Mouse (Mus musculus) heart, embryonic 13.5 days (tissue): ENCODE data around the gene Tmem203. TPM values are rescaled to one million over a fixed set of nuclear protein-coding genes. Genes with fewer than 3 reads are reported as not detected.
A peak's percentile ranks its signal among the peaks of the same experiment; 100 is the strongest.

ENCODE experiments used
- ATAC-seq: fragments of 200-750 bp; cut with Nextera tagmentation; 2 replicates; pipeline ENCODE4 v1.8.0; 2017; ENCODE audit warnings: moderate TSS enrichment; ENCODE audit not compliant: insufficient number of reproducible peaks, low FRiP score, low TSS enrichment; ENCODE audit errors: extremely low read depth
- H3K27ac ChIP-seq: fragments of 300-500 bp; sonication (generic); replicated peaks from 2 replicates; pipeline ENCODE4 v1.5.1; 2015; ENCODE audit warnings: moderate library complexity, mild to moderate bottlenecking, inconsistent platforms
- H3K27me3 ChIP-seq: fragments of 300-500 bp; sonication (generic); replicated peaks from 2 replicates; pipeline ENCODE4 v1.6.1; 2015; ENCODE audit warnings: mild to moderate bottlenecking, inconsistent platforms
- H3K36me3 ChIP-seq: fragments of 300-500 bp; sonication (generic); 2 replicates; pipeline ENCODE4 v1.6.1; 2015; ENCODE audit warnings: mild to moderate bottlenecking, inconsistent platforms
- H3K4me1 ChIP-seq: fragments of 300-500 bp; sonication (generic); 2 replicates; pipeline ENCODE4 v1.6.1; 2015; ENCODE audit warnings: inconsistent platforms
- H3K4me2 ChIP-seq: fragments of 300-500 bp; sonication (generic); 2 replicates; pipeline ENCODE4 v1.6.1; 2015; ENCODE audit warnings: inconsistent platforms, mild to moderate bottlenecking, moderate library complexity
- H3K4me3 ChIP-seq: fragments of 300-500 bp; sonication (generic); 2 replicates; pipeline ENCODE4 v1.5.1; 2015; ENCODE audit warnings: moderate library complexity, mild to moderate bottlenecking, inconsistent platforms
- H3K9ac ChIP-seq: fragments of 300-500 bp; sonication (generic); 2 replicates; pipeline ENCODE4 v1.6.1; 2015; ENCODE audit warnings: inconsistent platforms, mild to moderate bottlenecking, moderate library complexity
- H3K9me3 ChIP-seq: fragments of 300-500 bp; sonication (generic); 2 replicates; pipeline ENCODE4 v1.6.1; 2016; ENCODE audit warnings: inconsistent platforms
- WGBS: fragments of 180-500 bp; shearing (Covaris S2); methylation state at CpG from one replicate; pipeline ENCODE4 v1.1.7; 2015; ENCODE audit warnings: mixed read lengths; 5-methylcytosine and 5-hydroxymethylcytosine counted together
- polyA plus RNA-seq: library from polyadenylated mRNA; unstranded; fragments of >200 nt; fragmentation: Nextera tagmentation; extraction: Ambion mirVana; gene quantifications from 2 replicates; pipeline ENCODE4 v1.2.1, GENCODE M21; 2015

Gene Tmem203
- polyA plus RNA-seq, 1 experiment from 2014 or later: 15.5 TPM

- Histone ChIP-seq H3K27ac (no peak overlapping the region), H3K4me1 (no peaks in the 10 kb centered on the region), H3K9me3 (no peaks in the 10 kb centered on the region), H3K27me3 (peaks cover 84% of the 10 kb centered on the region), H3K36me3 (no peaks in the 10 kb centered on the region), H3K4me2 (no peak overlapping the region), H3K4me3 (no peak overlapping the region), H3K9ac (no peak overlapping the region)
- no peak for ATAC-seq
- 58% methylated on average over 5 of the region's 5 CpGs for WGBS
These were observed 20.6 kb upstream of the Tmem203 start for GRCm38 (mm10) chr2:25234551-25235220.

DNA sequence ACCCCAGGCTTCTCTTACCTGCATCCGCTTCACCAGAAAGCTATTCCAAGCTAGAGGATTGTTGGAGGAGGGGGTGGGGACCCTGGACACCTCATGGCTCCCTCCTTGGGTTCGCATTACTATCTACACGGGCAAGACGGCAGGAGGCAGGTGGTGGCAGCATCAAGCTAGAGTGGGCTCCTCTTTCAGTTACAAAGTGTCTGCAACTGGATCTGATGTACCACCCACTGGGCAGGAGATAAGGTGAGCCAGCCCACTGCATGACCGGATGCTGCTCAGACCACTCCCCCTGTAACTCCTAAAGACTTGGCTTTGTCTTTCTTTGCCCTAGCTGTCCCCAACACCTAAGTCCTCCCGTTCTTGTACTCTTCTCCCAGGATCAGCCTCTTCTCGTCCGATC, 18.6 kb upstream of the Tmem203 start, which contains the start of gene Rnf224:
Gene Rnf224 (minus strand): TSS at position 174 of the 400 bp plus-strand sequence.
- H3K36me3 ChIP-seq: no peaks in the 10 kb centered on the region
- no peak within 1 kb of the TSS for H3K4me2 ChIP-seq
- no peak for ATAC-seq
- no peak within 1 kb of the TSS for H3K4me3 ChIP-seq
- peaks cover 13% of the 10 kb centered on the region for H3K4me1 ChIP-seq
- WGBS: 14% methylated on average over 8 of the region's 8 CpGs
- peaks cover 75% of the 10 kb centered on the region for H3K27me3 ChIP-seq
- H3K9ac ChIP-seq: no peak within 1 kb of the TSS
- no peaks in the 10 kb centered on the region for H3K9me3 ChIP-seq
- no peak within 1 kb of the TSS for H3K27ac ChIP-seq

DNA sequence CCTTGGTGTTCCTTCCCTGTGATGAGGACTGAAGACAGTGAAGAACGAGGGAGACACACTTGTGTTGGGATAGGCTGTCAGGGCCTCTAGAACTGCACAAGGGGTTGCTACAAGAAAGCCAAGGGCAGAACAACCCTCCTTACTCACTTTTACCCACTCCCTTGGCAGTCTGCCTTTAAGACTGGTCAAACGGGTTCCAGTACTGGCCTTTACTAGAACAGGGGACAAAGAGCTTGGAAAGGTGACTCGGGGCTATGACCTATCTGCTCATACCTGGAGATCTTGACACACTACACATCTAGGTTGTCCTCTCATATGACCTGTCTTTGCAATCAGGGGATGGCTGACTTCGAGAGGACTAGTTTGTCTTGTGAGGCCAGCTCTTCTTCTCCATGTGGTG, 17.7 kb upstream of the Tmem203 start:
- ATAC-seq: no peak
- WGBS: 62% methylated on average over 4 of the region's 4 CpGs
- H3K9me3 ChIP-seq: no peaks in the 10 kb centered on the region
- H3K4me3 ChIP-seq: no peak overlapping the region
- no peaks in the 10 kb centered on the region for H3K36me3 ChIP-seq
- no peak overlapping the region for H3K9ac ChIP-seq
- no peak overlapping the region for H3K4me2 ChIP-seq
- no peak overlapping the region for H3K27ac ChIP-seq
- peaks cover 75% of the 10 kb centered on the region for H3K27me3 ChIP-seq
- H3K4me1 ChIP-seq: peaks cover 22% of the 10 kb centered on the region

- Histone ChIP-seq H3K9me3 (no peaks in the 10 kb centered on the region), H3K36me3 (no peaks in the 10 kb centered on the region), H3K27me3 (peaks cover 75% of the 10 kb centered on the region), H3K4me2 (no peak overlapping the region), H3K4me3 (no peak overlapping the region), H3K27ac (no peak overlapping the region), H3K4me1 (peaks cover 25% of the 10 kb centered on the region), H3K9ac (no peak overlapping the region)
- ATAC-seq: no peak
These were observed 17.1 kb upstream of the Tmem203 start for GRCm38 (mm10) chr2:25238106-25238505.

GRCm38 (mm10) chr2:25239766-25240165, 15.5 kb upstream of the Tmem203 start:
- peaks cover 25% of the 10 kb centered on the region for H3K4me1 ChIP-seq
- no peaks in the 10 kb centered on the region for H3K36me3 ChIP-seq
- 72% methylated on average over 3 of the region's 3 CpGs for WGBS
- no peak overlapping the region for H3K4me3 ChIP-seq
- H3K27ac ChIP-seq: no peak overlapping the region
- H3K9ac ChIP-seq: no peak overlapping the region
- no peak overlapping the region for H3K4me2 ChIP-seq
- H3K9me3 ChIP-seq: no peaks in the 10 kb centered on the region
- no peak for ATAC-seq
- H3K27me3 ChIP-seq: peaks cover 71% of the 10 kb centered on the region

- WGBS: 50% methylated on average over 8 of the region's 8 CpGs
- no peaks in the 10 kb centered on the region for H3K36me3 ChIP-seq
- ATAC-seq: no peak
- H3K27ac ChIP-seq: no peak overlapping the region
- H3K4me2 ChIP-seq: peak overlapping the region; percentile 98
- peak overlapping the region; percentile 60; the same call in 1 of the 2 replicates for H3K9ac ChIP-seq
- H3K4me3 ChIP-seq: peak overlapping the region; percentile 62
- H3K27me3 ChIP-seq: peaks cover 65% of the 10 kb centered on the region
- H3K4me1 ChIP-seq: peaks cover 25% of the 10 kb centered on the region
- no peaks in the 10 kb centered on the region for H3K9me3 ChIP-seq
These were observed 14.9 kb upstream of the Tmem203 start for GRCm38 (mm10) chr2:25240310-25240709.

DNA sequence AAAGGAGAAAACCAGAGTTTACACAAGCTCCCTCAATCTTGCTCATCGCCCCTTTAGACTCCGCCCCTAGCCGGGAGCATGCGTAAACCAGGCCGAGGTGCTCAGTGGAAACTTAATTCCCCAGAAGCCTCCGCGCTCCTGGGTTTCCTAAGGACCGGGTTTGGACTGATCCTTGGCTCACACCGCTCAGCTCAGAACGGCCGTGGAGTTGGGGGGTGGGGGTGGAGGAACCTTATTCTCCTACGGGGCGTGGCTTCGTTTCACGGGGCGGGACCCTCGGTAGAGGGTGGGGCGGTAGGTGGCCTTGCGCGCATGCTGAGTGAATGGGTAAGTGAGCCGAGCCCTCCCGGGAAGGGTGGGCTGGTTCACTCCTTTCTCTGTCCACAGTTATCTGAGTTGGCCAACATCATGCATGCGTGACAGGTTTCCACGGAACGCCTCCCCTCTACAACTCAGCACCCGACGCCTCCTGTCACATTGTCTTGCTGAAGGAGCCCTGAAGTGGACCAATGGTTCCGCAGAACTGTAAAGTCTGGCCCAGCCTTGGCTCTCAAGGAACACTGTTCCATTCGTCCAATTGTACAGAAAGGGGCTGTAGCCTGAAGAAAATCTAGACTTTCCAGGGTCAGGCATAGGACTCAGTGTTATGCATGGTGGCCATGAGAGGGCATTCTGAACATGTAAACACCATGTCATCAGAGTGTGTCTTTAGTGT, 14.4 kb upstream of the Tmem203 start:
- H3K4me3 ChIP-seq: peak overlapping the region; percentile 62
- peaks cover 4% of the 10 kb centered on the region; the same call in 1 of the 2 replicates for H3K36me3 ChIP-seq
- peak overlapping the region; percentile 60 for H3K9ac ChIP-seq
- H3K4me1 ChIP-seq: peaks cover 25% of the 10 kb centered on the region
- H3K9me3 ChIP-seq: no peaks in the 10 kb centered on the region
- WGBS: 2% methylated on average over 29 of the region's 29 CpGs
- H3K4me2 ChIP-seq: peak overlapping the region; percentile 98
- ATAC-seq: peak; percentile 19; the same call in 1 of the 2 replicates
- H3K27me3 ChIP-seq: peaks cover 60% of the 10 kb centered on the region
- H3K27ac ChIP-seq: no peak overlapping the region

GRCm38 (mm10) chr2:25241438-25241775, 13.8 kb upstream of the Tmem203 start:
- H3K9ac ChIP-seq: peak overlapping the region; percentile 82
- H3K9me3 ChIP-seq: no peaks in the 10 kb centered on the region
- peak overlapping the region; percentile 98 for H3K4me2 ChIP-seq
- H3K27ac ChIP-seq: no peak overlapping the region
- H3K4me1 ChIP-seq: peaks cover 25% of the 10 kb centered on the region
- ATAC-seq: no peak
- WGBS: 13% methylated on average over 6 of the region's 6 CpGs
- peaks cover 55% of the 10 kb centered on the region for H3K27me3 ChIP-seq
- peaks cover 4% of the 10 kb centered on the region; the same call in 1 of the 2 replicates for H3K36me3 ChIP-seq
- H3K4me3 ChIP-seq: peak overlapping the region; percentile 62

GRCm38 (mm10) chr2:25242101-25242506, 13.1 kb upstream of the Tmem203 start, which contains the start of the genes Rnf208 and Cysrt1:
Gene Rnf208, plus strand, starts transcription at chr2:25242255.
Gene Cysrt1, minus strand, starts transcription at chr2:25242452.
- WGBS: 0% methylated on average over 58 of the region's 59 CpGs
- H3K9ac ChIP-seq: peak within 1 kb of the TSS; percentile 82
- no peak within 1 kb of the TSS for H3K27ac ChIP-seq

DNA sequence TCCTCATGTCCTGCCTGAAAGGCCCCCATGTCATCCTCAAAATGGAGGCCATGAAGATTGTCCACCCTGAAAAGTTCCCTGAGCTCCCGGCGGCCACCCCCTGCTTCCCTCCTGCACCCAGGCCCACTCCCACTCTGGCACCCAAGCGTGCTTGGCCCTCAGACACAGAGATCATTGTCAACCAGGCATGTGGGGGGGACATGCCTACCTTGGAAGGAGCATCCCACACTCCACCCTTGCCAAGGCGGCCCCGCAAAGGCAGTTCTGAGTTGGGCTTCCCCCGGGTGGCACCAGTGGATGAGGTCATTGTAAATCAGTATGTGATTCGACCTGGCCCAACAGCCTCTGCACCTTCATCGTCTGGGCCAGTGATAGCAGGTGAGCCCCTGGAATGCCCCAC, 11.9 kb upstream of the Tmem203 start:
- no peak overlapping the region for H3K4me3 ChIP-seq
- peaks cover 25% of the 10 kb centered on the region for H3K4me1 ChIP-seq
- H3K27me3 ChIP-seq: peaks cover 48% of the 10 kb centered on the region
- no peak overlapping the region for H3K4me2 ChIP-seq
- H3K27ac ChIP-seq: no peak overlapping the region
- H3K9me3 ChIP-seq: no peaks in the 10 kb centered on the region
- no peak overlapping the region for H3K9ac ChIP-seq
- H3K36me3 ChIP-seq: peaks cover 19% of the 10 kb centered on the region
- WGBS: 64% methylated on average over 8 of the region's 8 CpGs
- ATAC-seq: no peak

More at GRCm38 (mm10) chr2:25242101-25242506, 13.1 kb upstream of the Tmem203 start, which contains the start of the genes Rnf208 and Cysrt1:
- Histone ChIP-seq H3K4me1 (peaks cover 25% of the 10 kb centered on the region), H3K9me3 (no peaks in the 10 kb centered on the region), H3K4me3 (peak within 1 kb of the TSS; percentile 62), H3K27me3 (peaks cover 55% of the 10 kb centered on the region), H3K36me3 (peaks cover 7% of the 10 kb centered on the region), H3K4me2 (peak within 1 kb of the TSS; percentile 98)
- ATAC-seq: no peak

DNA sequence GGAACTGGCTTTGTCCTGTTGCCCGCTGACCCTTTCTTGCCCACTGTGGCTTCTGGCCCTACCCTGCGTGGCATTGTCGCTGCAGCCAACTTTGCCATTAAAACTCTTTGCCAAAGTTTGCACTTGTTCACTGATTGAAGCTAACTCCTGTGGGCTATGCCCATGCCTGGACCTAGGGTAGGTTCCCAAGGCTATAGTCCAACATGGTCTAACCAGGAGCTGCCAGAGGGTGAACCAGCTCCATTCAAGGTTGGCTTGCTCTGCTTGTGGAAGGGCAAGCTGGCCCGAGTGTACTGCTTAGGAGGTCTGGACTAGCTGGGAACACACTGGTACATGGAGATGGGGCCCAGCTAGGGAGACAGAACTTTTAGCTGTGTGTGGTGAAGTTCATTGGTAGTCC, 11.1 kb upstream of the Tmem203 start:
- Histone ChIP-seq H3K36me3 (peaks cover 27% of the 10 kb centered on the region), H3K4me2 (no peak overlapping the region), H3K9me3 (no peaks in the 10 kb centered on the region), H3K27me3 (peaks cover 43% of the 10 kb centered on the region), H3K4me1 (peaks cover 25% of the 10 kb centered on the region), H3K4me3 (no peak overlapping the region), H3K27ac (no peak overlapping the region), H3K9ac (no peak overlapping the region)
- WGBS: 79% methylated on average over 4 of the region's 4 CpGs
- no peak for ATAC-seq
